Mouse (Mus musculus): ENCODE measurements around the gene Tecr. TPM values are rescaled to one million over a fixed set of nuclear protein-coding genes. Genes with fewer than 3 reads are reported as not detected.
A peak's percentile ranks its signal among the peaks of the same experiment; 100 is the strongest.

Tecr gene
- polyA plus RNA-seq, 1 experiment from 2014 or later, result 815 TPM

GRCm38 (mm10) chr8:83621691-83622388, 14.1 kb upstream of the Tecr start:
- Histone ChIP-seq H3K9ac (ENCODE audit: low read length) (peak overlapping the region; percentile 72), H3K4me2 (ENCODE audit: low read length) (peak overlapping the region; percentile 77), H3K36me3 (ENCODE audit: control insufficient read depth, insufficient read depth, low read length) (no peaks in the 10 kb centered on the region), H3K27me3 (replicated peaks; ENCODE audit: control insufficient read depth, insufficient read depth, low read length) (no peaks in the 10 kb centered on the region), H3K9me3 (replicated peaks; ENCODE audit: control insufficient read depth, low read length) (no peaks in the 10 kb centered on the region), H3K27ac (ENCODE audit: low read depth, low read length) (no peak overlapping the region), H3K4me1 (ENCODE audit: control insufficient read depth, insufficient read depth, low read length) (no peaks in the 10 kb centered on the region), H3K4me3 (ENCODE audit: low read depth, low read length) (peak overlapping the region; percentile 33)
- WGBS, result 52% methylated on average over 15 of the region's 15 CpGs
- DNase-seq (ENCODE audit: low spot score) (no peak), ATAC-seq (0 out of 2 replicates have a peak, but pooled peaks have one; percentile 15)

GRCm38 (mm10) chr8:83619568-83620285, 12.0 kb upstream of the Tecr start:
- no peak overlapping the region for H3K27ac ChIP-seq (ENCODE audit: low read depth, low read length)
- no peaks in the 10 kb centered on the region for H3K4me1 ChIP-seq (ENCODE audit: control insufficient read depth, insufficient read depth, low read length)
- H3K4me3 ChIP-seq (ENCODE audit: low read depth, low read length), result no peak overlapping the region
- H3K9ac ChIP-seq (ENCODE audit: low read length), result no peak overlapping the region
- no peak for ATAC-seq
- H3K27me3 ChIP-seq (replicated peaks; ENCODE audit: control insufficient read depth, insufficient read depth, low read length), result no peaks in the 10 kb centered on the region
- WGBS, result 88% methylated on average over 9 of the region's 9 CpGs
- no peak for DNase-seq (ENCODE audit: low spot score)
- H3K36me3 ChIP-seq (ENCODE audit: control insufficient read depth, insufficient read depth, low read length), result no peaks in the 10 kb centered on the region
- H3K9me3 ChIP-seq (replicated peaks; ENCODE audit: control insufficient read depth, low read length), result no peaks in the 10 kb centered on the region
- no peak overlapping the region for H3K4me2 ChIP-seq (ENCODE audit: low read length)

DNA sequence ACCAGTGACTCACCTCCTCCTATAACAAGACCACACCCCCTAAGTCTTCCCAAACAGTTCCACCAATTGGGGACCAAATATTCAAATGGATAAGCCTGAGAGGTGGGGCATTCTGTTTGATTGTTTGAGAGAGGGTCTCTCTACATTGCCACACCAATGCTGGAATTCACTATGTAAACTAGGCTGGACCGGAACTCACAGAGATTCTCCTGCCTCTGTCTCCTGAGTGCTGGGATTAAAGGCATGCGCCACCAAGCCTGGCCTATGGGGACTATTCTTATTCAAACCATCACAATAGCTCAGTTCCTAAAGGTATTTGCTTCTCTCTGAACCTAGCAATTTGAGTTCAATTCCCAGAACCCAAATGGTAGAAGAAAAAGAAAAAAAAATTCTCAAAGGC, 10.8 kb upstream of the Tecr start:
- no peak overlapping the region for H3K4me2 ChIP-seq (ENCODE audit: low read length)
- DNase-seq (ENCODE audit: low spot score) (no peak), ATAC-seq (no peak)
- no peak overlapping the region for H3K9ac ChIP-seq (ENCODE audit: low read length)
- H3K36me3 ChIP-seq (ENCODE audit: control insufficient read depth, insufficient read depth, low read length), result peaks cover 9% of the 10 kb centered on the region; the same call in 1 of the 2 replicates
- H3K9me3 ChIP-seq (replicated peaks; ENCODE audit: control insufficient read depth, low read length), result no peaks in the 10 kb centered on the region
- no peak overlapping the region for H3K4me3 ChIP-seq (ENCODE audit: low read depth, low read length)
- no peaks in the 10 kb centered on the region for H3K27me3 ChIP-seq (replicated peaks; ENCODE audit: control insufficient read depth, insufficient read depth, low read length)
- H3K4me1 ChIP-seq (ENCODE audit: control insufficient read depth, insufficient read depth, low read length), result no peaks in the 10 kb centered on the region
- no peak overlapping the region for H3K27ac ChIP-seq (ENCODE audit: low read depth, low read length)
- WGBS, result 87% methylated on average over 2 of the region's 2 CpGs

- ATAC-seq, result no peak
- no peak overlapping the region for H3K4me3 ChIP-seq (ENCODE audit: low read depth, low read length)
These were observed 9.3 kb upstream of the Tecr start for GRCm38 (mm10) chr8:83617111-83617510.

DNA sequence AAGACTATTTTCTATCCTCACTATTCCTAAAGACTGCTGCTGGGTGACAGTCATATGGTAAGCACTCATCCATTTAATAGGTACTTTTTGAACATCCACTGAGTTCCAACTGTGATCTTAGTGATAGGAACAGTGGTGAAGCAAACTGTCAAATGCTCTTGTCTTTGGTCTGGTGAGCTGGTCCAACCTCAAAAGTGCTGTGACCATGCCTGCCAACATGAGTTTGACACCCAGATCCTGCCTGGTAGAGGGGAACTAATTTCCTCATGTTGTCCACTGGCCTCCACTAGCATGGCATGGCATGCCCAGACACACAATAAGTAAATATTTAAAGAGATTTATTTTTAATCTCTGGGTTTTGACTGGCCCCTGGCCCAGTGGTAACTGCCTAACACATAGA, 8.9 kb upstream of the Tecr start:
- ATAC-seq, result no peak
- Histone ChIP-seq H3K9ac (ENCODE audit: low read length) (no peak overlapping the region), H3K36me3 (ENCODE audit: control insufficient read depth, insufficient read depth, low read length) (peaks cover 28% of the 10 kb centered on the region), H3K9me3 (replicated peaks; ENCODE audit: control insufficient read depth, low read length) (no peaks in the 10 kb centered on the region), H3K27ac (ENCODE audit: low read depth, low read length) (no peak overlapping the region), H3K4me1 (ENCODE audit: control insufficient read depth, insufficient read depth, low read length) (no peaks in the 10 kb centered on the region), H3K4me2 (ENCODE audit: low read length) (no peak overlapping the region), H3K4me3 (ENCODE audit: low read depth, low read length) (no peak overlapping the region), H3K27me3 (replicated peaks; ENCODE audit: control insufficient read depth, insufficient read depth, low read length) (no peaks in the 10 kb centered on the region)
- DNase-seq (ENCODE audit: low spot score), result no peak

More at GRCm38 (mm10) chr8:83617111-83617510, 9.3 kb upstream of the Tecr start:
- Histone ChIP-seq H3K27ac (ENCODE audit: low read depth, low read length) (no peak overlapping the region), H3K36me3 (ENCODE audit: control insufficient read depth, insufficient read depth, low read length) (peaks cover 23% of the 10 kb centered on the region), H3K9ac (ENCODE audit: low read length) (no peak overlapping the region), H3K27me3 (replicated peaks; ENCODE audit: control insufficient read depth, insufficient read depth, low read length) (no peaks in the 10 kb centered on the region), H3K4me2 (ENCODE audit: low read length) (no peak overlapping the region), H3K4me1 (ENCODE audit: control insufficient read depth, insufficient read depth, low read length) (no peaks in the 10 kb centered on the region), H3K9me3 (replicated peaks; ENCODE audit: control insufficient read depth, low read length) (no peaks in the 10 kb centered on the region)
- no peak for DNase-seq (ENCODE audit: low spot score)
- 85% methylated on average over 2 of the region's 2 CpGs for WGBS

- 98% methylated on average over 4 of the region's 4 CpGs for WGBS
- no peak overlapping the region for H3K27ac ChIP-seq (ENCODE audit: low read depth, low read length)
- DNase-seq (ENCODE audit: low spot score), result no peak
- no peak for ATAC-seq
- H3K9me3 ChIP-seq (replicated peaks; ENCODE audit: control insufficient read depth, low read length), result no peaks in the 10 kb centered on the region
- peaks cover 44% of the 10 kb centered on the region for H3K36me3 ChIP-seq (ENCODE audit: control insufficient read depth, insufficient read depth, low read length)
- no peaks in the 10 kb centered on the region for H3K27me3 ChIP-seq (replicated peaks; ENCODE audit: control insufficient read depth, insufficient read depth, low read length)
- no peak overlapping the region for H3K4me3 ChIP-seq (ENCODE audit: low read depth, low read length)
- H3K4me1 ChIP-seq (ENCODE audit: control insufficient read depth, insufficient read depth, low read length), result peaks cover 9% of the 10 kb centered on the region
- H3K9ac ChIP-seq (ENCODE audit: low read length), result no peak overlapping the region
- H3K4me2 ChIP-seq (ENCODE audit: low read length), result no peak overlapping the region
These were observed 5.9 kb upstream of the Tecr start for GRCm38 (mm10) chr8:83613695-83614094.

DNA sequence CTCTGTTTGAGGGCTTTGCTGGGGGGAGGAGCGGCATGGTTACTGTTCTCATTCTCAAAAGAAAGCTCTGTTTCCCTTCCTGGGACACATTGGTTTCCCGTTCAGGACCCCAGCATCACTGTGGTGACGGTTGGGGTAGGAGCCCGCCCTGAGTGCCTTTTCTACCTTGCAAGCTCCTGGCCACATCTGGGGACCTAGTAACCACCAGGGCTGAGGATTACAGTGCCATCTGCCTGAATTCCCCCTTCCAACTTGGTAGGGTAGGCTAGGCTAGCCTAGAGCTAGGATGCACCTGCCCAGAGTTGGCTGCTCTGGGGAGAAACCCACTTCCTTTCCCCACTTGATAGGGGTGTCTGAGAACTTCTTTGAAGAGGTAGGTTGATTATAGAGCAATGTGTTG, 4.2 kb upstream of the Tecr start:
- Histone ChIP-seq H3K27ac (ENCODE audit: low read depth, low read length) (no peak overlapping the region), H3K4me3 (ENCODE audit: low read depth, low read length) (no peak overlapping the region), H3K9me3 (replicated peaks; ENCODE audit: control insufficient read depth, low read length) (no peaks in the 10 kb centered on the region), H3K9ac (ENCODE audit: low read length) (no peak overlapping the region), H3K27me3 (replicated peaks; ENCODE audit: control insufficient read depth, insufficient read depth, low read length) (no peaks in the 10 kb centered on the region), H3K4me1 (ENCODE audit: control insufficient read depth, insufficient read depth, low read length) (peaks cover 9% of the 10 kb centered on the region), H3K4me2 (ENCODE audit: low read length) (no peak overlapping the region), H3K36me3 (ENCODE audit: control insufficient read depth, insufficient read depth, low read length) (peaks cover 44% of the 10 kb centered on the region)
- 94% methylated on average over 4 of the region's 4 CpGs for WGBS
- no peak for ATAC-seq
- DNase-seq (ENCODE audit: low spot score), result no peak

- Histone ChIP-seq H3K9ac (ENCODE audit: low read length) (peak overlapping the region; percentile 84), H3K4me3 (ENCODE audit: low read depth, low read length) (peak overlapping the region; percentile 75), H3K27me3 (replicated peaks; ENCODE audit: control insufficient read depth, insufficient read depth, low read length) (no peaks in the 10 kb centered on the region), H3K36me3 (ENCODE audit: control insufficient read depth, insufficient read depth, low read length) (peaks cover 44% of the 10 kb centered on the region), H3K4me1 (ENCODE audit: control insufficient read depth, insufficient read depth, low read length) (peaks cover 9% of the 10 kb centered on the region), H3K4me2 (ENCODE audit: low read length) (peak overlapping the region; percentile 90), H3K9me3 (replicated peaks; ENCODE audit: control insufficient read depth, low read length) (no peaks in the 10 kb centered on the region), H3K27ac (ENCODE audit: low read depth, low read length) (no peak overlapping the region)
- 95% methylated on average over 10 of the region's 10 CpGs for WGBS
- ATAC-seq (no peak), DNase-seq (ENCODE audit: low spot score) (no peak)
These were observed 1.9 kb upstream of the Tecr start for GRCm38 (mm10) chr8:83609547-83610180.

DNA sequence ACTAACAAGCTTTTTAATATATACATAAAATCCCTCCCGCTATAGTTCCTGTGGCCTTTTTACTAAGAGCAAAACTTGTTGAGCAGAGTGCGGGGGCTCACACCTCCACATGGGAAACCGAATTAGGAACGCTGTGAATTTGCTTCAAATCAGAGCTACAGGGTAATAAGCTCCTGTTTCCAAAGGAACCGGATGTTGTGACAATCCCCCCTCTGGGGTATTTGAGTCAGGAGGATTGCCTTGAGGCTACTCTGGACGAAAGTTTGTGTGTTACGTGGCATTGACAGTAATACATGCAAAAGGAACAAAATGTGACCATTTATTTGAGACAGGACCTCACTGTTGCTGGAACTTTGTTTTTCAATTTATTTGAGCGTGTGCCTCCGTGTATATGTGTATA, 1.3 kb upstream of the Tecr start:
- no peak for DNase-seq (ENCODE audit: low spot score)
- H3K9ac ChIP-seq (ENCODE audit: low read length), result peak overlapping the region; percentile 84
- H3K4me1 ChIP-seq (ENCODE audit: control insufficient read depth, insufficient read depth, low read length), result peaks cover 9% of the 10 kb centered on the region
- H3K4me3 ChIP-seq (ENCODE audit: low read depth, low read length), result peak overlapping the region; percentile 75
- no peak overlapping the region for H3K27ac ChIP-seq (ENCODE audit: low read depth, low read length)
- 33% methylated on average over 9 of the region's 9 CpGs for WGBS
- peak overlapping the region; percentile 90 for H3K4me2 ChIP-seq (ENCODE audit: low read length)
- ATAC-seq, result no peak
- H3K27me3 ChIP-seq (replicated peaks; ENCODE audit: control insufficient read depth, insufficient read depth, low read length), result no peaks in the 10 kb centered on the region
- peaks cover 40% of the 10 kb centered on the region for H3K36me3 ChIP-seq (ENCODE audit: control insufficient read depth, insufficient read depth, low read length)
- no peaks in the 10 kb centered on the region for H3K9me3 ChIP-seq (replicated peaks; ENCODE audit: control insufficient read depth, low read length)
